Mouse (Mus musculus) heart, embryonic 11.5 days (tissue): Measurements from ENCODE around the gene Bicc1. TPM values are rescaled to one million over a fixed set of nuclear protein-coding genes. Genes with fewer than 3 reads are reported as not detected.
A peak's percentile ranks its signal among the peaks of the same experiment; 100 is the strongest.

Source experiments
- ATAC-seq: fragments of 200-750 bp; cut with Nextera tagmentation; replicated peaks from 2 replicates; pipeline ENCODE4 v1.8.0; 2017; ENCODE audit warnings: moderate library complexity; ENCODE audit not compliant: insufficient number of reproducible peaks, low FRiP score, low TSS enrichment
- H3K27ac ChIP-seq: fragments of 300-500 bp; sonication (generic); 2 replicates; pipeline ENCODE4 v1.5.1; 2014; ENCODE audit warnings: mild to moderate bottlenecking, low read depth, low read length
- H3K27me3 ChIP-seq: fragments of 300-500 bp; sonication (generic); 2 replicates; pipeline ENCODE4 v1.6.1; 2014; ENCODE audit warnings: mild to moderate bottlenecking, low read length, mixed read lengths; ENCODE audit not compliant: control insufficient read depth, insufficient read depth
- H3K36me3 ChIP-seq: fragments of 300-500 bp; sonication (generic); 2 replicates; pipeline ENCODE4 v1.6.1; 2014; ENCODE audit warnings: mild to moderate bottlenecking, low read length, moderate library complexity, mixed read lengths; ENCODE audit not compliant: control insufficient read depth, insufficient read depth
- H3K4me1 ChIP-seq: fragments of 300-500 bp; sonication (generic); 2 replicates; pipeline ENCODE4 v1.6.1; 2014; ENCODE audit warnings: low read length; ENCODE audit not compliant: control insufficient read depth, insufficient read depth
- H3K4me2 ChIP-seq: fragments of 300-500 bp; sonication (generic); 2 replicates; pipeline ENCODE4 v1.6.1; 2014; ENCODE audit warnings: mild to moderate bottlenecking, moderate library complexity
- H3K4me3 ChIP-seq: fragments of 300-500 bp; sonication (generic); 2 replicates; pipeline ENCODE4 v1.5.1; 2014; ENCODE audit warnings: low read depth, low read length
- H3K9ac ChIP-seq: fragments of 300-500 bp; sonication (generic); 2 replicates; pipeline ENCODE4 v1.6.1; 2014; ENCODE audit warnings: mild to moderate bottlenecking, low read depth, low read length, moderate library complexity
- H3K9me3 ChIP-seq: fragments of 300-500 bp; sonication (generic); replicated peaks from 2 replicates; pipeline ENCODE4 v1.6.1; 2016; ENCODE audit warnings: low read length; ENCODE audit not compliant: control insufficient read depth
- WGBS: fragments of 180-500 bp; shearing (Covaris S2); extraction: QIAGEN DNeasy Blood & Tissue Kit; methylation state at CpG from one replicate; pipeline ENCODE4 v1.1.7; 2014; ENCODE audit not compliant: insufficient replicate concordance; 5-methylcytosine and 5-hydroxymethylcytosine counted together
- polyA plus RNA-seq: library from polyadenylated mRNA; unstranded; fragments of >200 nt; fragmentation: Nextera tagmentation; extraction: Ambion mirVana; gene quantifications from 2 replicates; pipeline ENCODE4 v1.2.1, GENCODE M21; 2014

Gene Bicc1
- polyA plus RNA-seq, 1 experiment from 2014 or later, result 14.1 TPM

GRCm38 (mm10) chr10:71050722-71051333 lies 108.7 kb downstream of the Bicc1 start:
- H3K4me2 ChIP-seq, result no peak overlapping the region
- no peaks in the 10 kb centered on the region for H3K27me3 ChIP-seq
- no peaks in the 10 kb centered on the region for H3K9me3 ChIP-seq
- H3K36me3 ChIP-seq, result no peaks in the 10 kb centered on the region
- H3K27ac ChIP-seq, result no peak overlapping the region
- no peak overlapping the region for H3K9ac ChIP-seq
- peaks cover 12% of the 10 kb centered on the region for H3K4me1 ChIP-seq
- no peak for ATAC-seq
- 84% methylated on average over 10 of the region's 10 CpGs for WGBS
- H3K4me3 ChIP-seq, result no peak overlapping the region

GRCm38 (mm10) chr10:71049294-71049693 lies 110.2 kb downstream of the Bicc1 start:
- H3K4me1 ChIP-seq, result peaks cover 12% of the 10 kb centered on the region
- no peak overlapping the region for H3K27ac ChIP-seq
- H3K4me3 ChIP-seq, result no peak overlapping the region
- no peaks in the 10 kb centered on the region for H3K9me3 ChIP-seq
- no peaks in the 10 kb centered on the region for H3K27me3 ChIP-seq
- H3K4me2 ChIP-seq, result no peak overlapping the region
- ATAC-seq, result no peak
- WGBS, result 69% methylated on average over 17 of the region's 17 CpGs
- no peaks in the 10 kb centered on the region for H3K36me3 ChIP-seq
- no peak overlapping the region for H3K9ac ChIP-seq

DNA sequence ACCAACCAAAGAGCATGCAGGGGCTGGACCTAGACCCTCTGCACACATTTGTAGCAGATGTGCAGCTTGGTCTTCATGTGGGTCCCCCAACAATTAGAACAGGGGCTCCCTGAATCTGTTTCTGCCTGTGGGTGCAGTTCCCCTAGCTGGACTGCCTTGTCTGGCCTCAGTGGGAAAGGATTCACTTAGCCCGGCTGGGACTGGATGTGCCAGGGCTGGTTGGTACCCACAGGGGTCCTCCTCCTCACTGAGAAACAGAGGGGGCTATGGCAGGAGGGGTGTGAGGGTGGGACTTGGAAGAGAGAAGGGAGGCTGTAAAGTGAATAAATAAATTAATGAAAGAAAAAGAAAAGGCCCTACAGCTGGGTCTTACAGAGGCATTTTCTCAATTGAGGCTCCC lies 115.1 kb downstream of the Bicc1 start:
- Histone ChIP-seq H3K4me2 (no peak overlapping the region), H3K4me1 (no peaks in the 10 kb centered on the region), H3K27me3 (no peaks in the 10 kb centered on the region), H3K36me3 (no peaks in the 10 kb centered on the region), H3K9me3 (no peaks in the 10 kb centered on the region), H3K27ac (no peak overlapping the region), H3K4me3 (no peak overlapping the region), H3K9ac (no peak overlapping the region)
- 74% methylated on average over 1 of the region's 1 CpGs for WGBS
- no peak for ATAC-seq

GRCm38 (mm10) chr10:71041874-71042273 lies 117.6 kb downstream of the Bicc1 start:
- Histone ChIP-seq H3K27ac (no peak overlapping the region), H3K9ac (no peak overlapping the region), H3K27me3 (no peaks in the 10 kb centered on the region), H3K36me3 (no peaks in the 10 kb centered on the region), H3K4me1 (no peaks in the 10 kb centered on the region), H3K9me3 (no peaks in the 10 kb centered on the region), H3K4me2 (no peak overlapping the region), H3K4me3 (no peak overlapping the region)
- ATAC-seq, result no peak
- 63% methylated on average over 4 of the region's 4 CpGs for WGBS

GRCm38 (mm10) chr10:71036484-71036883 lies 123.0 kb downstream of the Bicc1 start:
- no peak overlapping the region for H3K9ac ChIP-seq
- 84% methylated on average over 7 of the region's 7 CpGs for WGBS
- no peak for ATAC-seq
- no peaks in the 10 kb centered on the region for H3K27me3 ChIP-seq
- no peaks in the 10 kb centered on the region for H3K36me3 ChIP-seq
- H3K27ac ChIP-seq, result no peak overlapping the region
- no peaks in the 10 kb centered on the region for H3K4me1 ChIP-seq
- H3K4me3 ChIP-seq, result no peak overlapping the region
- H3K9me3 ChIP-seq, result no peaks in the 10 kb centered on the region
- no peak overlapping the region for H3K4me2 ChIP-seq

- Histone ChIP-seq H3K36me3 (no peaks in the 10 kb centered on the region), H3K4me1 (peaks cover 30% of the 10 kb centered on the region), H3K4me2 (no peak overlapping the region), H3K9ac (no peak overlapping the region), H3K27me3 (no peaks in the 10 kb centered on the region), H3K27ac (peak overlapping the region; percentile 41; the same call in 1 of the 2 replicates), H3K9me3 (no peaks in the 10 kb centered on the region), H3K4me3 (no peak overlapping the region)
- 61% methylated on average over 4 of the region's 4 CpGs for WGBS
- ATAC-seq, result no peak
Observed at GRCm38 (mm10) chr10:71028996-71029395, 130.5 kb downstream of the Bicc1 start.

DNA sequence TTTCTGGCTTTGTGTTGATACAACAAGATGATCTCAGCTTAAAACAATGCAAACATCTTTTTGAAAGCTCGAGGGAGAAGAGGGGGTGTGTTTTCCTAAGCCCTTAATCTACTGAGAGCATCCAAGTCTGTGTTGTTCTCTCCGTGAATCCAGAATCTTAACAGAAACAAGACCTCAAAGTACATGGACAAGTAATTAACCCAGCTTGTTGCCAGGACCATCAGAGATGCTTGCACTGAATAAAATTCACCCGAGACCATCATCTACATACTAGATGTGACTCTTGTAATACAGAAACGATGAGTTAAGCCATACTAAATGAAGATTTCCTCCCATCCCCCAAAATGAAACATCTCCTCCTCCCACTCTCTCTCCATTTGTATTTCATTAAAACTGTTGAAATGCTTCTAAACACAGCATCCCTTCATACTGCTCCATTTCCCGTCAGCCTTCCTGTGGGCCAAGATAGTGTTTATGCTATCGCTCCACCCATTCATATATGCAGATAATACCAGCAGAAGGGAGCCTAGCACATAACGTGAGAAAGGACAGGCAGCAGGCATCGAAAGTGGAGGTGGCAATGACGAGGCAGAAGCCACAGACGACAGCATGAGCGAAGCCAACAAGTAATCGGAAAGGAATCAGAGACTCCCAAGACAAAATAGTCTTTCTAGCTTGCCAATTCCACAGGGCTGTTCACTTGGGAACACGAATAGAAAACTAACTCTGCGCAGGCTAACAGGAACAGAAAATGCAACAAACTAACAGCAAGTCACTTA lies 131.2 kb downstream of the Bicc1 start:
- peak overlapping the region; percentile 59; the same call in 1 of the 2 replicates for H3K27ac ChIP-seq
- H3K4me3 ChIP-seq, result no peak overlapping the region
- H3K27me3 ChIP-seq, result no peaks in the 10 kb centered on the region
- H3K4me1 ChIP-seq, result peaks cover 30% of the 10 kb centered on the region
- H3K4me2 ChIP-seq, result peak overlapping the region; percentile 34
- no peaks in the 10 kb centered on the region for H3K36me3 ChIP-seq
- 0 out of 2 replicates have a peak, but pooled peaks have one; percentile 31 for ATAC-seq
- no peaks in the 10 kb centered on the region for H3K9me3 ChIP-seq
- H3K9ac ChIP-seq, result no peak overlapping the region
- WGBS, result 28% methylated on average over 14 of the region's 14 CpGs

DNA sequence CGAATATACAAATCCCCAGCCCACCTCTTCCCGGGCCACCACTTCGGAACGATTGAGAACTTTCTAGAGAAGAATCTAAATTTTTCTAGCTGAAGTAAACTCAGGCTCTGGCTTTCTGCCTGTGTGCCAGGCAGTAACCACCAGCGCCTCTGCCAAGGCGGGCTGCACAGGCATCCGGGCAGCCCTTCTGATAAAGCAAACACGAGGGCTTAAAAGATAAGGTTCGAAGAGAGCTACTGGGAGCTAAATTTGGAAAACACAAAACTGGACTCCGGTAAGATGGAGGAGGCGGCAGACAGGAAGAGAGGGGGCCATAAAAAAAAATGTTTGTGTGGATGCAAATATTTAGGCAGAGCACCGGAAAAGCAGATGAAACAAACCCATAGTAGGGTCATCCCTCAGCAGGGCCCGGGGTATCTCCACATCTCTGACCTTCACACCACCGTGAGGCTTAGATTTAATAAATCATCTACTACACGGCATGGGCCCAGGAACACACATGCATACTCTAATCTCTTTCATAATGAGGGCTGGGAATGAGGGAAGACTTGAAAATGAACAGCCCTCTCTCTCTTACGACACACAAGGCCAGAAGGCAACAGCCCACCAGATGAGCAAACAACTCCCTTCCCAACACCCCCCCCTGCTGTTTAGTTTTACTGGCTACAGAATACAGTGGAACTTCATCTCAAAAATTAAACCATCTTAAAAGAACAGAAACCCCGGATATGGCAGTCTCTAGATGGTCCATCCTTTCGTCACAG lies 134.2 kb downstream of the Bicc1 start:
- Histone ChIP-seq H3K27ac (peak overlapping the region; percentile 80), H3K4me3 (no peak overlapping the region)
- 38% methylated on average over 18 of the region's 18 CpGs for WGBS

More for the DNA sequence above, 134.2 kb downstream of the Bicc1 start:
- no peak for ATAC-seq
- no peaks in the 10 kb centered on the region for H3K36me3 ChIP-seq
- H3K27me3 ChIP-seq, result no peaks in the 10 kb centered on the region
- H3K4me1 ChIP-seq, result peaks cover 30% of the 10 kb centered on the region
- H3K4me2 ChIP-seq, result peak overlapping the region; percentile 44
- H3K9me3 ChIP-seq, result no peaks in the 10 kb centered on the region
- H3K9ac ChIP-seq, result peak overlapping the region; percentile 23; the same call in 1 of the 2 replicates
